Mouse (Mus musculus) lung, postnatal 0 days (tissue): ENCODE data around the gene Shpk.

Experiments
- CTCF ChIP-seq: IDR thresholded peaks from 2 replicates; pipeline ENCODE4 v1.5.1; 2016; ENCODE audit warnings: antibody characterized with exemption, mild to moderate bottlenecking
- EP300 ChIP-seq: IDR thresholded peaks from 2 replicates; pipeline ENCODE4 v1.6.1; 2016; ENCODE audit warnings: antibody characterized with exemption, mild to moderate bottlenecking, control low read depth

- TF ChIP-seq CTCF (no peak), EP300 (no peak)
Measured at GRCm38 (mm10) chr11:73236731-73237130, 37.5 kb downstream of the Shpk start.
